Mouse (Mus musculus) neural tube, embryonic 11.5 days (tissue): ENCODE measurements around the gene Sec1. TPM values are rescaled to one million over a fixed set of nuclear protein-coding genes. Genes with fewer than 3 reads are reported as not detected.
A peak's percentile ranks its signal among the peaks of the same experiment; 100 is the strongest.

ENCODE experiments used
- ATAC-seq: fragments of 200-750 bp; cut with Nextera tagmentation; 2 replicates; pipeline ENCODE4 v1.8.0; 2017; ENCODE audit warnings: moderate number of reproducible peaks, mild to moderate bottlenecking, moderate TSS enrichment, moderate library complexity; ENCODE audit not compliant: insufficient read depth, low FRiP score, low TSS enrichment
- DNase-seq: peaks from one replicate; pipeline ENCODE4 v3.0.0-alpha.2; 2015; ENCODE audit warnings: low spot score
- H3K27ac ChIP-seq: fragments of 300-500 bp; sonication (generic); 2 replicates; pipeline ENCODE4 v1.5.1; 2014; ENCODE audit warnings: low read depth, mild to moderate bottlenecking, low read length
- H3K27me3 ChIP-seq: fragments of 300-500 bp; sonication (generic); 2 replicates; pipeline ENCODE4 v1.6.1; 2014; ENCODE audit warnings: mild to moderate bottlenecking, low read length, mixed read lengths; ENCODE audit not compliant: control insufficient read depth, insufficient read depth
- H3K36me3 ChIP-seq: fragments of 300-500 bp; sonication (generic); 2 replicates; pipeline ENCODE4 v1.6.1; 2014; ENCODE audit warnings: mild to moderate bottlenecking, low read length, moderate library complexity, mixed read lengths; ENCODE audit not compliant: control insufficient read depth, insufficient read depth
- H3K4me1 ChIP-seq: fragments of 300-500 bp; sonication (generic); 2 replicates; pipeline ENCODE4 v1.6.1; 2014; ENCODE audit warnings: low read length, mixed read lengths; ENCODE audit not compliant: control insufficient read depth, insufficient read depth
- H3K4me2 ChIP-seq: fragments of 300-500 bp; sonication (generic); 2 replicates; pipeline ENCODE4 v1.6.1; 2014; ENCODE audit warnings: low read depth, mild to moderate bottlenecking, moderate library complexity
- H3K4me3 ChIP-seq: fragments of 300-500 bp; sonication (generic); 2 replicates; pipeline ENCODE4 v1.5.1; 2014; ENCODE audit warnings: low read depth, low read length
- H3K9ac ChIP-seq: fragments of 300-500 bp; sonication (generic); 2 replicates; pipeline ENCODE4 v1.6.1; 2014; ENCODE audit warnings: mild to moderate bottlenecking, low read length
- H3K9me3 ChIP-seq: fragments of 300-500 bp; sonication (generic); 2 replicates; pipeline ENCODE4 v1.6.1; 2016; ENCODE audit warnings: low read length; ENCODE audit not compliant: control insufficient read depth
- WGBS: fragments of 180-500 bp; shearing (Covaris S2); extraction: QIAGEN DNeasy Blood & Tissue Kit; methylation state at CpG from one replicate; pipeline ENCODE4 v1.1.7; 2014; 5-methylcytosine and 5-hydroxymethylcytosine counted together
- polyA plus RNA-seq: library from polyadenylated mRNA; unstranded; fragments of >200 nt; fragmentation: Nextera tagmentation; extraction: Ambion mirVana; gene quantifications from 2 replicates; pipeline ENCODE4 v1.2.1, GENCODE M21; 2014

Gene Sec1
- polyA plus RNA-seq, 1 experiment from 2014 or later, result 1.7 TPM

- H3K27me3 ChIP-seq, result no peaks in the 10 kb centered on the region
- peaks cover 22% of the 10 kb centered on the region for H3K4me1 ChIP-seq
- peaks cover 31% of the 10 kb centered on the region for H3K36me3 ChIP-seq
- no peaks in the 10 kb centered on the region for H3K9me3 ChIP-seq
- H3K27ac ChIP-seq, result no peak within 1 kb of the TSS
- no peak within 1 kb of the TSS for H3K4me2 ChIP-seq
- no peak for ATAC-seq
- H3K4me3 ChIP-seq, result no peak within 1 kb of the TSS
- no peak for DNase-seq
- H3K9ac ChIP-seq, result no peak within 1 kb of the TSS
- WGBS, result 85% methylated on average over 14 of the region's 14 CpGs
These were observed 26.4 kb upstream of the Sec1 start, which contains the start of gene Fam83e for GRCm38 (mm10) chr7:45720413-45721233. TSS of gene Fam83e (plus strand) at chr7:45721212.

GRCm38 (mm10) chr7:45719738-45720412, 25.7 kb upstream of the Sec1 start:
- no peak for DNase-seq

GRCm38 (mm10) chr7:45719180-45719579, 25.0 kb upstream of the Sec1 start:
- peak overlapping the region; percentile 93 for H3K4me2 ChIP-seq
- peak overlapping the region; percentile 98 for H3K9ac ChIP-seq
- H3K27ac ChIP-seq, result no peak overlapping the region
- peaks cover 23% of the 10 kb centered on the region for H3K36me3 ChIP-seq
- WGBS, result 86% methylated on average over 10 of the region's 10 CpGs
- H3K27me3 ChIP-seq, result no peaks in the 10 kb centered on the region
- no peak for DNase-seq
- no peak for ATAC-seq
- H3K4me3 ChIP-seq, result peak overlapping the region; percentile 97
- H3K4me1 ChIP-seq, result peaks cover 31% of the 10 kb centered on the region
- H3K9me3 ChIP-seq, result no peaks in the 10 kb centered on the region

More at GRCm38 (mm10) chr7:45719738-45720412, 25.7 kb upstream of the Sec1 start:
- Histone ChIP-seq H3K4me3 (no peak overlapping the region), H3K9me3 (no peaks in the 10 kb centered on the region), H3K4me1 (peaks cover 25% of the 10 kb centered on the region), H3K4me2 (no peak overlapping the region), H3K9ac (no peak overlapping the region), H3K27me3 (no peaks in the 10 kb centered on the region), H3K36me3 (peaks cover 28% of the 10 kb centered on the region), H3K27ac (no peak overlapping the region; the same call in 1 of the 2 replicates)
- 92% methylated on average over 15 of the region's 16 CpGs for WGBS
- no peak for ATAC-seq

GRCm38 (mm10) chr7:45718331-45718730, 24.1 kb upstream of the Sec1 start:
- Histone ChIP-seq H3K36me3 (peaks cover 20% of the 10 kb centered on the region), H3K27ac (peak overlapping the region; percentile 88), H3K27me3 (no peaks in the 10 kb centered on the region), H3K4me2 (peak overlapping the region; percentile 93), H3K9ac (peak overlapping the region; percentile 98), H3K4me1 (peaks cover 33% of the 10 kb centered on the region), H3K4me3 (peak overlapping the region; percentile 97), H3K9me3 (no peaks in the 10 kb centered on the region)
- no peak for ATAC-seq
- no peak for DNase-seq
- under 1% methylated on average over 20 of the region's 20 CpGs for WGBS

- no peaks in the 10 kb centered on the region for H3K9me3 ChIP-seq
- H3K9ac ChIP-seq, result peak within 1 kb of the TSS; percentile 98
- WGBS, result under 1% methylated on average over 41 of the region's 41 CpGs
- DNase-seq (peak; percentile 99), ATAC-seq (peak; percentile 58; the same call in 1 of the 2 replicates)
- no peaks in the 10 kb centered on the region for H3K27me3 ChIP-seq
- H3K4me1 ChIP-seq, result peaks cover 33% of the 10 kb centered on the region
- H3K36me3 ChIP-seq, result peaks cover 23% of the 10 kb centered on the region
- peak within 1 kb of the TSS; percentile 88 for H3K27ac ChIP-seq
- peak within 1 kb of the TSS; percentile 93 for H3K4me2 ChIP-seq
- peak within 1 kb of the TSS; percentile 97 for H3K4me3 ChIP-seq
These were observed 23.7 kb upstream of the Sec1 start, which contains the start of gene Sphk2 for GRCm38 (mm10) chr7:45717918-45718297. TSS of gene Sphk2 (minus strand) at chr7:45718002.

GRCm38 (mm10) chr7:45716952-45717917, 23.0 kb upstream of the Sec1 start:
- WGBS, result 10% methylated on average over 31 of the region's 31 CpGs
- Histone ChIP-seq H3K9ac (peak overlapping the region; percentile 86), H3K4me1 (peaks cover 33% of the 10 kb centered on the region), H3K4me3 (peak overlapping the region; percentile 97), H3K9me3 (no peaks in the 10 kb centered on the region), H3K36me3 (peaks cover 20% of the 10 kb centered on the region), H3K27ac (peak overlapping the region; percentile 88), H3K27me3 (no peaks in the 10 kb centered on the region), H3K4me2 (peak overlapping the region; percentile 93)
- ATAC-seq (peak; percentile 14; the same call in 1 of the 2 replicates), DNase-seq (no peak)

GRCm38 (mm10) chr7:45716460-45716857, 22.3 kb upstream of the Sec1 start:
- H3K36me3 ChIP-seq, result peaks cover 18% of the 10 kb centered on the region
- H3K4me2 ChIP-seq, result peak overlapping the region; percentile 93
- peak overlapping the region; percentile 97; the same call in 1 of the 2 replicates for H3K4me3 ChIP-seq
- ATAC-seq (no peak), DNase-seq (no peak)
- WGBS, result 95% methylated on average over 3 of the region's 3 CpGs
- H3K9me3 ChIP-seq, result no peaks in the 10 kb centered on the region
- peaks cover 33% of the 10 kb centered on the region for H3K4me1 ChIP-seq
- no peaks in the 10 kb centered on the region for H3K27me3 ChIP-seq
- H3K27ac ChIP-seq, result no peak overlapping the region
- H3K9ac ChIP-seq, result no peak overlapping the region
